Mouse (Mus musculus) gastrocnemius, adult 18-20 months (tissue): ENCODE measurements around the gene Kif2a. TPM values are rescaled to one million over a fixed set of nuclear protein-coding genes. Genes with fewer than 3 reads are reported as not detected.
A peak's percentile ranks its signal among the peaks of the same experiment; 100 is the strongest.
"Not testable (repeated sequence)": the region's sequence is repeated elsewhere in the genome, so short reads cannot be mapped to it uniquely, and the experiment has no call there.

Source experiments
- DNase-seq: peaks from one replicate; pipeline ENCODE4 v3.0.0; 2021; ENCODE audit warnings: low spot score
- total RNA-seq, 2 experiments: library from RNA; stranded (reverse); gene quantifications; 2 replicates each; pipeline ENCODE4 v1.2.3; 2021

Gene Kif2a
- total RNA-seq, 2 experiments from 2014 or later = 29.2 to 33.3 TPM

DNA sequence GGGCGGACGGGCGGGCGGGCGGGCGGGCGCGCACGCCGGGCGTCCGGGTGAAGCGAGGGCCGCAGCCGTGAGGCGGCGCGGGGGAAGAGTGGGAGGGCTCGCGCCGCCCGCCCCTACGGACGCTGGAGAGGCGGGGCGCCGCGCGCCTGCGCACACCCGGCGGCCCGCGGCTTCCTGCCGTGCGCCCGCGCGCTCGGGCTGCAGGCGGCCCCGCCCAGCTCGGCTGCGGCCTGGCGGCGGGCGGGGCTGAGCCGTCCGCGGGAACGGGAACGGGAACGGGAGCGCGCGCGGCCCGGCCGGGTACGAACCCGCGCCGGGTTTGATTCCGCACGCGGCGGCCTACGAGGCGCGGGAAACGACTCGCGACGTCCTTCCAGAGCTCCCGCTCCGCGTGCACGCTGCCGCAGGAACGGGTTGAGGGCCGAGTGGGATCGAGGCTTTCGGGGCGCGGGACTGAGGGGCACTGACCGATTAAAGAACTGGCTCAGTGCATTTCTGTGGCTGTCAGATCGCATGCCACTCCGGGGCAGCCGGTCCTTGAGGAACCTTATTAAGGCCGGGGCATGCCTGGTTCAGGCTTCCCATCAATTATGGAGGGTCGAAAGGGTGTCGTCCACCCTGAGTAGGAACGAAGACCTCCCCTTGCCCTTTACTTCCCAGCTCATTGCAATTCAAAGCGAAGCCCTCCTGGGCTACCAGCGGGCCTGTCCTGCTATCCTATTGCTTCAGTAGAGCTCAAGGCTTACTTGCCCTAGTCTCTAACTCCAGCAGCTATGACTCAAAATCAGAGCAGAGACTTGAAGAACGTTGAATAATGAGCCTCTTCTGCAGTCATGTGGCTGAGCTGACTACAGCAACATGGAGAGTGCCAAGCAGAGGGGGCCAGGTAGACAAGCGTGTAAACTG lies 593 bp upstream of the Kif2a start:
- peak; percentile 62 for DNase-seq

DNA sequence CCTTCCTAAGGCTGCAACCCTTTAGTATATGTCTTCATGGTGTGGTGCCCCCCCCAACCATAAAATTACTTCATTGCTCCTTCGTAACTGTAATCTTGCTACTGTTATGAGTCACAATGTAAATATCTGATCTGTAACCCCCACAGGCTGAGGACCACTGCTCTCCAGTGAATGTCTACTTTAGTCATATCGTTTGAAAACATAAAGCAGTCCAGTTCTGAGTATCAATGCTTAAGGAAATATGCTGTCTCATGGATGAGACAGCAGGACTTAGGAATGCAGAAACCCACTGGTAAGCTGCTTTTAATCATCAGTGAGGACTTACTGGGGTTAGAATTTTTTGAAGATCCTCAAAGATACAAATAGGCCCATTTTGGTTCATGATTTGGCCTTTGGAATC lies 2.5 kb downstream of the Kif2a start:
- no peak for DNase-seq

DNA sequence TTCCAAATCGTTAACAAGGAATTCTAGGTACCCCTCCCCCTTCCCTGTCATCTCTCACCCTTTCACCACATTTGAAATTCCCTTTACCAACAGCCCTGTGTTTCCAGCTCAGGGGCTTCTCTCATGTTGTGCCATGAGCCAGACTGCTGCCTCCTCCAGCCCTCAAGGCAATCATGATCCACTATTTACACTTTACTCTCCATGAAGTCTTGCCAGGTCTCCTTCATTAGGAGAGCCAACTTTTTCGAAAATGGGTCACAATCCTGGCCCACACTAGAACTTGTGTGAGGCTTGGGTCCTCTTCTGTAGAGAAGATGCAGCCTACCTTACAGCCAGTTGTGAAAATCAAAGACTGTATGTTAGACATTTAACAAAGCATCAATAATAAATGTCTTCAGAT lies 8.0 kb downstream of the Kif2a start:
- DNase-seq = no peak

DNA sequence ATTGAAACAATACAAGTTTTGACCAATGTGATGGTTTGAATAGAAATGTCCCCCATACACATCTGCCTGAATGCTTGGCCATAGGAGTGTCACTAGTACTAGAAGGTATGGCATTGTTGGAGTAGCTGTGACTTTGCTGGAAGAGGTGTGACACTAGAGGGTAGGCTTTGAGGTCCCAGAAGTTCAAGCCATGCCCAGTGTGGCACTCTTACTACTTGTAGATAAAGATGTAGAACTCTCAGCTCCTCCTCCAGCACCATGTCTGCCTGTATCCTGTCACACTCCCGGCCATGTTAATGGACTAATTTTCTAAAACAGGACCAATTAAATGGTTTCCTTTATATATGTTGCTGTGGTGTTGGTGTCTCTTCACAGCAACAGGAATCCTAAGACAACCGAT lies 10.3 kb downstream of the Kif2a start:
- no peak for DNase-seq

DNA sequence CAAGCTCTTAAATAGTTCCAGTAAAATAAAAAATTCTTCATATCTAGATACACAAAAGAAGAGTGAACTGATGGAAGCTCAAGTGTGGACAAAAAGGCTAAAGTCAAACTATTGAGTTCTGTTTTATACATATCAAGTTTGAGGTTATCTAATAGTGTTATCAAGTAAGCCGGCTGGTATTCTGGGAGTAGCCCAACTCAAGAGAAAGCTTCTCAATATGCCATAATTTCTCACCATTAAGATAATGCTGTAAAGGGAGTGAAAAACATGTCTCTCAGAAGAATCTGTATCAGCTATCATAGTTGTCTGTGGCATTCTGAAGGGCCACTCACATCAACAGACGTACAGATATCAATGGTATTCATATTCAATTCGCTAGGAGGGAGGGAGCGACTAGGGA lies 13.8 kb downstream of the Kif2a start:
- no peak for DNase-seq

DNA sequence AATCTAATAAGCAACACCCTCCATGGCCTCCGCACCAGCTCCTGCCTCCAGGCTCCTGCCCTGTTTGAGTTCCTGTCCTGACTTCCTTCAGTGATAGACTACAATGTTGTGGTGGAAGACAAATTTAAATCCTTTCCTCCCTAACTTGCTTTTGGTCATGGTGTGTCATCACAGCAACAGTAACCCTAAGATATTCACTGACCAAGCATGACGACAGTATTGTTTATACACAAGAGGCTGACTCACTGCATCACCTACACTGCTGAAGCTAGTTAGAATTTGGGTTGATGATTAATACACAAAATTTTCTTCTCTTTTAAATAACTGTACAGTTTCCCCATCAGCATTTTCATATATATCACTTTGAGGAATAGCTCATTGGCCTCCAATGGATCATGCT lies 18.7 kb downstream of the Kif2a start:
- DNase-seq = no peak

DNA sequence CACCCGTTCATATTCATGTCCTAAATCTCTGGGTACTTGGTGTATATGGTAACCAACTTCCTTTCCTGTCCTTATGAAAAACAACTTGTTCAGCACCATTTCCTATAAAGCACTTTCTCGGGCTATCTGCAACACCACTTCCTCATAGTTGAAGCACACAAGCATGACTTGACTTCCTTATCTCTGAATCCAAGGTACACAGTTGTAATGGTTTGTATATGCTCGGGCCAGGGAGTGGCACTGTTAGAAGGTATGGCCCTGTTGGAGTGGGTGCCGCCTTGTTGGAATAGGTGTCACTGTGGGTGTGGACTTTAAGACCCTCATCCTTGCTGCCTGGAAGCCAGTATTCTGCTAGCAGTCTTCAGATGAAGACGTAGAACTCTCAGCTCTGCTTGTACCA lies 23.3 kb downstream of the Kif2a start:
- DNase-seq = no peak

DNA sequence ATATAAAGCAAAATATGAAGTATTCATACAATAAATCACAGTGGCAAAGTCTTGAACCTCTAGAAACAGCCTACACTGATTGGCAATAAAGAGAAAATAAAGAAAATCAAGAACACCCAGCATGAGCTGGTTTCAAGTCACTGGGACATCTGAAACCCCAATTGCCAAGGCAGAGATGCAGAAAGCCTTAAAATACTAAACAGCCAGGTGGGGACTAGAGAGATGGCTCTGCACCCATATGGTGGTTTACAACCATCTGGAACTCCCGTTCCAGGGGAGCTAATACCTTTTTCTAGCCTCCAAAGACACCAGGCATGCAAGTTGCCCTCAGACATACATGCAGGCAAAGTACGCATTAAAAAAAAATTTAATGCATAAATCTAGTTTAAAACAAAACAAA lies 23.9 kb downstream of the Kif2a start:
- DNase-seq = no peak

DNA sequence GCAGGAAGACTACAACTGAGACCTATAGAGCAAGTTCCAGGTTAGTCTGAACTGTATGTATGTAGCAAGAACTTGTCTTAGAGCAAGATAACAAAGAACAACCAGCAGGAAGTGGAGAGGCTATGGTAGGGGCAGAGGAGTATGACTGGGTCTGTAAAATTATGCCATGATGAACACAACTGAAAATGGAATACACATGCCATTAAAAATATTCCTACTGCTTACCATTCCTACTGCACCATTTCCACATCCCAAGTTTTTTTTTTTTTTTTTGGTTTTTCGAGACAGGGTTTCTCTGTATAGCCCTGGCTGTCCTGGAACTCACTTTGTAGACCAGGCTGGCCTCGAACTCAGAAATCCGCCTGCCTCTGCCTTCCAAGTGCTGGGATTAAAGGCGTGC lies 24.4 kb downstream of the Kif2a start:
- DNase-seq = not testable (repeated sequence)

DNA sequence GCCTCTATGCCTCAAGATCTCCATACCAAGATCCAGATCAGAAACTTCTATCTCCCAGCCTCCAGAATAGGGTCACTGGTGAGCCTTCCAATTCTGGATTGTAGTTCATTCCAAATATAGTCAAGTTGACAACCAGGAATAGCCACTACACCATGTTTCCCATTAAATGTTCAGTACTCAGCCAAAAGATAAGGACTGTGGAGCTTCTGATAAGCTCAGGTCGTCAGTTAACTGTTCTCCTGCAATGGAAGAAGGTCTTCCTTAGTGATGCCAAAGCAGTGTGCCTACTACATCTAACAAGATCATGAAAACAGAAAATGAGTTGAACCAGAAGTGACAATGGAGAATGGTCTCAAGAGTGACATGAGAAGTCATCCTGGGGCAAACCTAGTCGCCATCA lies 25.0 kb downstream of the Kif2a start:
- DNase-seq = no peak

DNA sequence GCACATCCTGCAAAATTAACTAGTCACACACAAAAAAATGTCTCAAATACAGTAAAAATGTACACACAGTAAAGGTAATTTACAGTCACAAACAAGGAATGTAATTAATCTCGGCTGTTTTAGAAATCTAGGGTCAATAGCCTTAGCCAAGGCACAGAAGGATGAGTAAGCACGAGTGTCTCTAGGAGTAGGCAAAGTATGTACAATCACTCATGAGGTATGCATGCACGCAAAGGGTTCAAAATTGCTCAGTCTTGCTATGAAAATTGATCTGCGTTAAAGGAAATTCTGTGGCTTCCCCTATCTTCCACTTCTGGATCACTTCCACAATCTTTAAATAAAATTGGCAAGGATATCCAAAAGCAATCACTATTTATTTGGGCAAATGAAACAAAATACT lies 60.4 kb downstream of the Kif2a start:
- DNase-seq = no peak

DNA sequence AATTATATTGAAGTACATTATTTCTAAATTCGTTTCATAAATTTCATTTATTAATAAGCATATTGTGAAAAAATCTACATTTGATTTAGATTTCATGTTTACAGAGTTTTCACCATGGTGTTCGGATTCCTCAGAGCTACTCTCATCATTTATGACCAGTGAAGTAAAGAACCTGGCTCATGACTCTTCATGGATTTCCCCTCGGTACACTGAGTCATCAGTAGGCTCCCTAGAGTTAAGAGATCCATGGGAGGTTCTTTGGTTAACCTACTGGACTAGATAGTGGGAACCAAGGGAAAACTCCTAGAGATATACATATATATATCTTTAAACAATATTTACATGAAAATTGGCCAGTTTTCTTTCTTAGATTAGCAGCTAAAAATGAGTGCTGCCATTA lies 61.4 kb downstream of the Kif2a start:
- DNase-seq = no peak

DNA sequence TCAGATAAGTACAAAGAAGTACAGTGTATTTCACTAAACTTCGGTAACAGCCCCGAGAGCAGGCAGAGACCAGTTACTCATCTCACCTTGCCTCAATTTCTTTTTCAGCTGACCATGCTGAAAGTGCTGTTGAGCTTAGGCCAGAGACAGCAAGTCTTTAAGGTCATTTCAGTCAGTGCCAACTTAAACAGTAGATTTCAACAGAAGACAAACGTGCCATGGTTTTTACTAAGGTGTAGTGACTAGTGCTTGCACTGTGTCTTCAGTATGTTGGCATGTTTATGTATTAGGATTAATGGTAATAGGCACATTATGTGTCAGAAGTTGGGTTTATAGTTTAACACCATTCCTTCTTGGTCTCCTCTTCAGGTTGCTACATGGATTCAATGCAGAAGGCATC lies 63.6 kb downstream of the Kif2a start:
- DNase-seq = no peak

DNA sequence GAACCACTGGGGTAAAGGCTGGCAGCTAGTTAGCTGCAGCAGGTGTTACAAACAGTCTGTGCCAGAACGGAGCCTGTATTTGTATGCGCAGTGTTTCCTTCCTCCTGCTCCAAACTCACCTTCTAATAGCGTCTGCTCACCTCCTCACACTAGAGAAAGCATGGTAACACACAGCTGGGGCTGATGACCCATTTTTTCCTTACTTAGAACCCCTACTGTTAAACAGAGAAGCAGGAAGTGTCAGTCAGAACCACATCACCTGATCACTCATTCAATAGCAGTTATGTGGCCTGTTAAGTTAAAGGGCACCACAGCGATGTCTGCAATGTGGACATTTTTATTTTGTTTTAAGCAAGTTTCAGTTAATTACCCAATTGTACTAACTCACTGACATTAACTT lies 64.4 kb downstream of the Kif2a start:
- no peak for DNase-seq

DNA sequence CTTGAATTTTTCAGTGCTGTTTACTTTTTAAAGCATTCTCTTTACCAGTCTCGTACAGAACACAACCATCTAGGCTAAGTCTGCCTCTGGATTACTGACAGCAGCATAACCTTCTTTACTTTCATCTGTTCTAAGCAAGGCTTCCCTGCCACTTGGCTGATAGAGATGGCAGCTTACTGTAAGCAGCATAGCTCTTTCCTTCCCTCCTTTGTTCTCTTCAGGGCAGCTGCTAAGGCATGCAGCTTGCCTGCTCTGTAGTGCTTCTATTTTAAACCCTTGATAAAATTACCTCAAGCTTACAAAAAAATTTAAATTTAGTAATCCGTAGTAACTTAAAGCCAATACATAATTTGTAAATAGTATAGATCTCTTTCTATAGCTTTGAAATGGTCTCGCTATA lies 67.0 kb downstream of the Kif2a start:
- no peak for DNase-seq

DNA sequence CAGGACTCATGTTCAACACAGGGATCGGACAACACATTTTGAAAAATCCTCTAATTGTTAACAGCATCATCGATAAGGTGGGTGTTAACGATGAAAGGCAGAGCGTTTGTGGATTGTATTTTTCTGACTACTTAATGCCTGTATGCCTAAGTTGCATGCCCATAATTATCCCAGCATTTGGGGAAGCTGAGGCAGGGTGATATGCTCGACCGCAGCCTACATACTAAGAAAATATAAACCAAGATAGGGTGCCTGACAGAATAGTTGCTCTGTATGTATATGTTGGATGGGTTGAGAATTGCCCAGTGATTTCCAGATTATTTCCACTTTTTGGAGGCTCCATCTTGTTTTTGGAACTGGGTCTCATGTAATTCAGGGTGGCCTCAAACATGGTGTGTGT lies 74.3 kb downstream of the Kif2a start:
- DNase-seq = no peak

DNA sequence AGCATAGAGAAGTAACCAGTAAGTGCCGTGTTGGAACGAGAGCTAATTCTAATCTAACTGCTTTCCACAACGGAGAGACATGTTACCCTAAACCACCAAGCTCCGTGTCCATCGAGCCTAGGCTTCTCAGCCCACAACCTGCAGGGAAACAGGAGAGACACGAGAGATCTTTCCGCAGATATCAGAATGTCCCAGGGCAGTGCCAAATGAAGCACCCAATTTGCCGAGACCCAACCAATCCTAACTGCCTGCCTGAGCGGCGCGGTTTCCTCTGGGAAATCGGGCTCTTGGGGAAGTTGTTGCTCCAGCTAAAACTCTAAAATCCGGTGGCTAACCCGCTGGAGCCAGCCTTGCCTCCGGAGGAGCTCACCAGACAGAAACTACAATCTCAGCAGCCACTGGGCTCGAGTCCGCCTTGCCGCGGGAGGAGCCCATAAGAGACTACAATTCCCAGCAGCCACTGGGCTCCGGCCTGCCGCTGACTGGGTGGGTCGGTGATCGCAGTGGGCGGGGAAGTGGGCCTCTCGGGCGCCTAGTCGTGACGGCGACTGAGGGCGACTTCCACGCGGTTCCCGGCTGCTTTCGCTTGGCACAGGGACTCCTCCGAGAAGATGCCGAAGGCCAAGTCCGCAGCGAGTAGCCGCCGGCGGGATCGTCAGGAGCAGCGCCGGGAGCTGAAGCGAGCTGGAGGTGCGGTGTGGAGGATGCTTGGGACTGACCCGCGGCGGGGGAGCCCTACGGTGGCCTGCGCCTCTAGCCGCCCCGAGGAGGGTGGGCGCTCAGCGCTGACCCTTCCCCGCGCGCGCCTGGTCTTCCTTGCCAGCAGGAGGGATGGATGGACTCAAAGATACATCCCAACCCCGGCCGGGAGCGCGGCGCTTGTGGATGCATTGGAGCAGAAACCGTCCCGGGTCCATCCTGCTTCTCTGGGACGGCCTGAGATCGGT lies 75.1 kb downstream of the Kif2a start, which contains the start of gene Dimt1:
TSS of gene Dimt1 (plus strand) at position 534 of the 947 bp plus-strand sequence.
- DNase-seq = peak; percentile 96

DNA sequence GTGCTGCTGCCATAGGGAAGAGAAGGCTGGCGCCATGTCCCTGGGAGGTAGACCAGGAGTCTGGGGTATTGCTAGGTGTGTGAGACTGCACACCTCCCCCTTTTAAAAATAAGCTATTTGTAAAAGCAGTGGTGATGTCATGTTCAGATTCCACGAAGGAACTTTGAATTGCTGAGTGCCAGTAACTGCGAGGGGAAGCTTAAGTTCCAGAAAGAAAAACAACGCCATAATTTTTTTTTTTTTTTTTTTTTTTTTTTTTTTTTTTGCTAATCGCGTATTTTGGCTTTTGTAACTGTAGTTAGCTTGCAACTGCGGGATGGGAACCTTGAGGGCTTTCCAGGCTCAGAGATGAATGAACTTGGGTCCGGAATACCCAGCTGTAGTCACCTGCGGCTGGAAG lies 76.4 kb downstream of the Kif2a start:
- DNase-seq = no peak

DNA sequence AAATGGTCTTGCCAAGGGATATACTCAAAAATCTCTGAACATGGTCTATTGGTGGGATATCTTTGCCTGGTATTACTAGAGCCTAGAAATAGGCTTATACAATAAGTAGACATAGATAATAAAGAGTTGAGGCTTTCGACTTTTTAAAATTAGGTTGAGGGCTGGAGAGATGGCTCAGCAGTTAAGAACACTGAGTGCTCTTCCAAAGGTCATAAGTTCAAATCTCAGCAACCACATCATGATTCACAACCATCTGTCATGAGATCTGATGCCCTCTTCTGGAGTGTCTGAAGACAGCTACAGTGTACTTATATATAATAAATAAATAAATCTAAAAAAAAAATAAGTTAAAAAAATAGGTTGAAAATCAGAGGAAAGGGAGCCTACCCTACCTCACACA lies 79.2 kb downstream of the Kif2a start:
- DNase-seq = no peak

DNA sequence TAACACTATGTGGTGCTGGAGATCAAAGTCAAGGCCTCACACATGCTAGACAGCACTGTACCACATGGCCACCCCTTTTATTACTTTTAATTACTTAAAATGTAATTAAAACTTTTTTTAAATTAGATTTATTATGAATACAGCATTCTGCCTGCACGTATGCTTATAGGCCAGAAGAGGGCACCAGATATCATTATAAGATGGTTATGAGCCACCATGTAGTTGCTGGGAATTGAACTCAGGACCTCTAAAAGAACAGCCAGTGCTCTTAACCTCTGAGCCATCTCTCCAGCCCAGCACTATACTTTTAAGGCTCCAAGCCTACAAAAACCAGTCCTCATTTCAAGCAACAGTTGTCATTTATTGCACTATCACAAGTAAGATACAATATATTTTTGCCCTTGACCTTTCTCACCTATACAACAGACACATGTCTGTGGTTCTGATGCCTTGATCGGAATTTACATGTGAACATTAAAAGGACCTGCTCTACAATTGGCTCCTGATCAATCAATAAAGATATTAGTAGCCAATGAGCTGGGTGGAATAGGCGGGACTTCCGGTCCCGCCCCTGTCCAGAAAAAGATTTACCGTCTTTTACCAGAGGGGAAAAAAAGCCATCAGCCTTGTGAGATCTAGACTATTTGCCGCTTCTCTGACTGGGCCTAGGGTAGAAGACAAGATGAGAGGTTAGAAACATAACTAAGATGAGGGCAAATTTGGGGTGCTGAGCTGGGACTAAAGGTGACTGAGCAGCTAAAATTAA lies 80.5 kb downstream of the Kif2a start:
- DNase-seq = no peak

DNA sequence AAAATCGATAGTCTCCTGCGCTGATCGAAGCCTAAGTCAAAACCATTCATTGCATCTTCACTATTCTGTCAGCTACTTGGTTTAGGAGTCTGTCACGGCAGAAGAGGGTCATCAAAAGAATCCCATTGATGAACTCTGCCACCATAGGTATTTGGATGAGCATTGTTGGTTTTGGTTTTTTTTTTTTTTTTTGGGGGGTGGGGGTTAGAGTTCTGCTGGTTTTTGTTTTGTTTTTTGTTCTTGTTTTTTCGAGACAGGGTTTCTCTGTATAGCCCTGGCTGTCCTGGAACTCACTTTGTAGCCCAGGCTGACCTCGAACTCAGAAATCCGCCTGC lies 84.8 kb downstream of the Kif2a start:
- no peak for DNase-seq
